Mouse (Mus musculus): ENCODE measurements around the gene March7. TPM values are rescaled to one million over a fixed set of nuclear protein-coding genes. Genes with fewer than 3 reads are reported as not detected.

Gene March7
- total and polyA plus RNA-seq, 3 experiments = 9.6 to 24.8 (median 20.9) TPM

- H3K4me3 ChIP-seq = no peak overlapping the region
- intact Hi-C loops (cut with DNase I) = no loop called here
- WGBS = 61% methylated on average over 2 of the region's 2 CpGs
- TF ChIP-seq CTCF (IDR thresholded peaks at IDR 0.05) = no peak
- no peak for TF ChIP-seq POLR2A (IDR thresholded peaks at IDR 0.05; ENCODE audit: insufficient read depth, low read depth, low read length)
- no peak for TF ChIP-seq EP300 (IDR thresholded peaks at IDR 0.05; ENCODE audit: insufficient read depth, low read depth, low read length)
- H3K27me3 ChIP-seq (ENCODE audit: control insufficient read depth, insufficient read depth, low read length) = no peaks in the 10 kb centered on the region
- peaks cover 4% of the 10 kb centered on the region; the same call in 1 of the 2 replicates for H3K79me2 ChIP-seq (replicated peaks; ENCODE audit: control insufficient read depth, insufficient read depth, low read length)
- H3K36me3 ChIP-seq (ENCODE audit: control insufficient read depth, insufficient read depth, low read length) = peaks cover 30% of the 10 kb centered on the region
- H3K27ac ChIP-seq = no peak overlapping the region
- no peaks in the 10 kb centered on the region; the same call in none of the 2 replicates for H3K4me1 ChIP-seq (ENCODE audit: control insufficient read depth, insufficient read depth, low read length)
- DNase-seq = no peak
- H3K9ac ChIP-seq (ENCODE audit: low read depth, low read length) = no peak overlapping the region
Observed at GRCm38 (mm10) chr2:60230361-60230760, 20.7 kb downstream of the March7 start.

GRCm38 (mm10) chr2:60233147-60233546, 23.5 kb downstream of the March7 start:
- 26% methylated on average over 2 of the region's 2 CpGs for WGBS
- peaks cover 4% of the 10 kb centered on the region; the same call in 1 of the 2 replicates for H3K79me2 ChIP-seq (replicated peaks; ENCODE audit: control insufficient read depth, insufficient read depth, low read length)

GRCm38 (mm10) chr2:60234506-60234905, 24.8 kb downstream of the March7 start:
- H3K4me3 ChIP-seq = no peak overlapping the region
- H3K36me3 ChIP-seq (ENCODE audit: control insufficient read depth, insufficient read depth, low read length) = peaks cover 42% of the 10 kb centered on the region
- peaks cover 2% of the 10 kb centered on the region; the same call in 1 of the 2 replicates for H3K79me2 ChIP-seq (replicated peaks; ENCODE audit: control insufficient read depth, insufficient read depth, low read length)
- 60% methylated on average over 7 of the region's 7 CpGs for WGBS
- intact Hi-C loops (cut with DNase I) = no loop called here
- H3K9ac ChIP-seq (ENCODE audit: low read depth, low read length) = no peak overlapping the region
- no peak overlapping the region for H3K27ac ChIP-seq
- no peak for DNase-seq
- H3K4me1 ChIP-seq (ENCODE audit: control insufficient read depth, insufficient read depth, low read length) = no peaks in the 10 kb centered on the region; the same call in none of the 2 replicates
- H3K27me3 ChIP-seq (ENCODE audit: control insufficient read depth, insufficient read depth, low read length) = no peaks in the 10 kb centered on the region
- TF ChIP-seq POLR2A (IDR thresholded peaks at IDR 0.05; ENCODE audit: insufficient read depth, low read depth, low read length) = no peak

More at GRCm38 (mm10) chr2:60233147-60233546, 23.5 kb downstream of the March7 start:
- Histone ChIP-seq H3K27me3 (ENCODE audit: control insufficient read depth, insufficient read depth, low read length) (no peaks in the 10 kb centered on the region), H3K4me3 (no peak overlapping the region), H3K27ac (peak overlapping the region; percentile 49), H3K4me1 (ENCODE audit: control insufficient read depth, insufficient read depth, low read length) (no peaks in the 10 kb centered on the region; the same call in none of the 2 replicates), H3K9ac (ENCODE audit: low read depth, low read length) (no peak overlapping the region), H3K36me3 (ENCODE audit: control insufficient read depth, insufficient read depth, low read length) (peaks cover 42% of the 10 kb centered on the region)
- DNase-seq = peak in 1 of 2 experiments; percentile 30
- TF ChIP-seq POLR2A (IDR thresholded peaks at IDR 0.05; ENCODE audit: insufficient read depth, low read depth, low read length) (no peak), EP300 (IDR thresholded peaks at IDR 0.05; ENCODE audit: insufficient read depth, low read depth, low read length) (0 out of 2 replicates have a peak, but pooled peaks have one; percentile 50), CTCF (IDR thresholded peaks at IDR 0.05) (no peak)
- intact Hi-C loops (cut with DNase I) = no loop called here

- Histone ChIP-seq H3K4me3 (no peak overlapping the region), H3K27me3 (ENCODE audit: control insufficient read depth, insufficient read depth, low read length) (no peaks in the 10 kb centered on the region), H3K27ac (no peak overlapping the region), H3K79me2 (replicated peaks; ENCODE audit: control insufficient read depth, insufficient read depth, low read length) (no peaks in the 10 kb centered on the region), H3K9ac (ENCODE audit: low read depth, low read length) (no peak overlapping the region), H3K36me3 (ENCODE audit: control insufficient read depth, insufficient read depth, low read length) (peaks cover 2% of the 10 kb centered on the region), H3K4me1 (ENCODE audit: control insufficient read depth, insufficient read depth, low read length) (no peaks in the 10 kb centered on the region)
- 67% methylated on average over 4 of the region's 4 CpGs for WGBS
- no peak for DNase-seq
- intact Hi-C loops (cut with DNase I) = no loop called here
- no peak for TF ChIP-seq EP300 (IDR thresholded peaks at IDR 0.05; ENCODE audit: insufficient read depth, low read depth, low read length)
- TF ChIP-seq POLR2A (IDR thresholded peaks at IDR 0.05; ENCODE audit: insufficient read depth, low read depth, low read length) = no peak
- TF ChIP-seq CTCF (IDR thresholded peaks at IDR 0.05) = no peak
Observed at GRCm38 (mm10) chr2:60252782-60253181, 43.1 kb downstream of the March7 start.

- Histone ChIP-seq H3K27ac (no peak overlapping the region), H3K9ac (ENCODE audit: low read depth, low read length) (no peak overlapping the region), H3K27me3 (ENCODE audit: control insufficient read depth, insufficient read depth, low read length) (no peaks in the 10 kb centered on the region), H3K79me2 (replicated peaks; ENCODE audit: control insufficient read depth, insufficient read depth, low read length) (no peaks in the 10 kb centered on the region), H3K4me3 (no peak overlapping the region), H3K4me1 (ENCODE audit: control insufficient read depth, insufficient read depth, low read length) (no peaks in the 10 kb centered on the region), H3K36me3 (ENCODE audit: control insufficient read depth, insufficient read depth, low read length) (peaks cover 2% of the 10 kb centered on the region)
- intact Hi-C loops (cut with DNase I) = no loop called here
- no peak for DNase-seq
- TF ChIP-seq POLR2A (IDR thresholded peaks at IDR 0.05; ENCODE audit: insufficient read depth, low read depth, low read length) (no peak), EP300 (IDR thresholded peaks at IDR 0.05; ENCODE audit: insufficient read depth, low read depth, low read length) (no peak), CTCF (IDR thresholded peaks at IDR 0.05) (no peak)
Observed at GRCm38 (mm10) chr2:60253506-60253905, 43.8 kb downstream of the March7 start.

- Histone ChIP-seq H3K4me1 (ENCODE audit: control insufficient read depth, insufficient read depth, low read length) (no peaks in the 10 kb centered on the region), H3K9ac (ENCODE audit: low read depth, low read length) (no peak overlapping the region), H3K27ac (no peak overlapping the region), H3K27me3 (ENCODE audit: control insufficient read depth, insufficient read depth, low read length) (no peaks in the 10 kb centered on the region), H3K4me3 (no peak overlapping the region), H3K36me3 (ENCODE audit: control insufficient read depth, insufficient read depth, low read length) (no peaks in the 10 kb centered on the region; the same call in 1 of the 2 replicates), H3K79me2 (replicated peaks; ENCODE audit: control insufficient read depth, insufficient read depth, low read length) (no peaks in the 10 kb centered on the region; the same call in 1 of the 2 replicates)
- no peak for DNase-seq
- intact Hi-C loops (cut with DNase I) = no loop called here
- 62% methylated on average over 2 of the region's 2 CpGs for WGBS
- TF ChIP-seq POLR2A (IDR thresholded peaks at IDR 0.05; ENCODE audit: insufficient read depth, low read depth, low read length) (no peak), CTCF (IDR thresholded peaks at IDR 0.05) (no peak), EP300 (IDR thresholded peaks at IDR 0.05; ENCODE audit: insufficient read depth, low read depth, low read length) (no peak)
Observed at GRCm38 (mm10) chr2:60256751-60257150, 47.1 kb downstream of the March7 start.

All from heart, adult 2 months (tissue).